Mouse (Mus musculus) bone marrow macrophage, adult 2 months (primary cell): ENCODE measurements around the gene Nbas. TPM values are rescaled to one million over a fixed set of nuclear protein-coding genes. Genes with fewer than 3 reads are reported as not detected.

ENCODE experiments used
- H3K27ac ChIP-seq: 2 replicates; pipeline ENCODE4 v1.5.1; 2012; ENCODE audit warnings: low read depth, low read length; ENCODE audit not compliant: insufficient read depth
- H3K4me1 ChIP-seq: 2 replicates; pipeline ENCODE4 v1.6.1; 2012; ENCODE audit warnings: low read length; ENCODE audit not compliant: control insufficient read depth, insufficient read depth
- H3K4me3 ChIP-seq: 2 replicates; pipeline ENCODE4 v1.5.1; 2012; ENCODE audit warnings: mild to moderate bottlenecking, low read length, moderate library complexity; ENCODE audit not compliant: insufficient read depth
- CTCF ChIP-seq: IDR thresholded peaks from 2 replicates; pipeline ENCODE4 v1.5.1; 2012; ENCODE audit warnings: low read depth, mild to moderate bottlenecking, low read length, moderate library complexity
- POLR2A ChIP-seq: IDR thresholded peaks from 2 replicates; pipeline ENCODE4 v1.6.1; 2012; ENCODE audit warnings: mild to moderate bottlenecking, low read depth, low read length, borderline replicate concordance
- polyA plus RNA-seq: library from polyadenylated mRNA; stranded (reverse); fragments of >200 nt; gene quantifications from 2 replicates; pipeline ENCODE4 v1.2.4, GENCODE M21; 2012; ENCODE audit not compliant: missing spikeins, insufficient read depth, insufficient read length

Nbas gene
- polyA plus RNA-seq, 1 experiment: 7.3 TPM

DNA sequence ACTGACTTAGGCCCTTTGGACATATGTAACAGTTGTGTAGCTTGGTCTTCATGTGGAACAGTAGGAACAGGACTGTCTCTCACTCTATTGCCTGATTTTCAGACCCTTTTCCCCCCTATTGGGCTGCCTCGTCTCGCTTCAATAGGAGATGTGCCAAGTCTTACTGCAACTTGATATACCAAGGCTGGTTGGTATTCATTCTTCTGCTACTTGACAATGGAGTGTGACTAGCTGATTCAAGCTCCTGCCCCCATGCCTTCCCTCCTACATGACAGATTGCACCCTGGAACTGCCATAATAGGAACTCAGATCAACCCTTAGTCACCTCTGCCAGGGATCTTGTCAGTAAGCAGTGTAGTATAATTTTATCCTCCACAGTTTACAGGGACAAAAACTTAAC lies 328.1 kb downstream of the Nbas start:
- H3K27ac ChIP-seq: no peak overlapping the region
- no peaks in the 10 kb centered on the region for H3K4me1 ChIP-seq
- TF ChIP-seq CTCF: no peak
- no peak for TF ChIP-seq POLR2A
- H3K4me3 ChIP-seq: no peak overlapping the region

DNA sequence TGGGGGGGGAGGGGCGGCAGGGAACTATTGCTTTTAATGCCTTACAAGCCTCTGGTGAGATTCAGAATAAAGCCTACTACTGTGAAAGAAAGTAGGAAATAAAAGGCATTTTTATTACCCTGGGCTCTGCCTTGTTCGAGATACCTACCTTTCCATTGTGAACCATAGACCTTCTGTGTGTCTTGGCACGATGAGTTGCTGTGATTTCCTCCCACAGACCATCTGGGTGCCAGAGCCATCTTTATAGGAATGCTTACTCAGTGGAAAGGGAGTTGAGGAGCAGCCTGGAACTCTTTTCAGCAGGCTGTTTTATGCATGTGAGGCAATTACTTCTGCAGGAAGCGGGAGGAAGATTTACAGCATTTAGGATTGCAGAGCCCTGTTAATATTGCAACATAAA lies 329.6 kb downstream of the Nbas start:
- TF ChIP-seq POLR2A (no peak), CTCF (no peak)
- H3K4me1 ChIP-seq: no peaks in the 10 kb centered on the region
- H3K27ac ChIP-seq: no peak overlapping the region
- no peak overlapping the region for H3K4me3 ChIP-seq

DNA sequence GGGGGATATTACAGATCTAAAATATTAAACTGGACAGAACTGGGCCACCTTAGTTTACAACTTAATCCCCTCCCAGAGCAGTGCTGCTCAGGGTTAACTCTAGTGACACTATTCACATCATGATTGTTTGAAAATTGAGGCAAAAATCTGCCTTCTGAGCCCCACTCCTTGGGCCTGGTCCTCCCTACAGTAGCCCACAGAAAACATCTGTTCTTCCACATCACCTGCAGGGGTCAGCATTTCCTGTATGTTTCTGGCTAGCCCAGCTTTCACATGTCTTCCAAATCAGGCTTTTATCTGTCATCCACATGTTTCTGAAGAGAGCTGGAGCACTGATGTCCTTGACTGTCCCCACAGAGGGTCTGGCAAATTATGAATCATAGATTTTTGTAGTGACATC lies 333.5 kb downstream of the Nbas start:
- no peak for TF ChIP-seq CTCF
- TF ChIP-seq POLR2A: no peak
- no peaks in the 10 kb centered on the region for H3K4me1 ChIP-seq
- H3K4me3 ChIP-seq: no peak overlapping the region
- no peak overlapping the region for H3K27ac ChIP-seq

DNA sequence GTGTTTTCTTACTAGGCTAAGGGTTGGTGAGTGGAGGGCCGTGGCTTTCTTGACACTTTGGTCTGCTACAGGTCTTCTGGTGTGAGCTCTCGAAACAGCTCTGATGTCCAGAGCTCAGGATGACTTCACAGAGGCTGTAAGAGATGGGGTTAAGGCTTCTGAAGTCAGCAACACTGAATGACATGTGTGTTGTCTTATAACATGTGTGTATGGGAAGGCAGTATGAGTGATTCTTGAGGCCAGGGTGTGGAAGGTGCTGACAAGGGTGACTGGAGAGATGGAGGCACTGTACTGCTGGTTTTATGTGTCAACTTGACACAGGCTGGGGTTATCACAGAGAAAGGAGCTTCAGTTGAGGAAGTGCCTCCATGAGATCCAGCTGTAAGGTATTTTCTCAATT lies 338.1 kb downstream of the Nbas start:
- no peak overlapping the region for H3K27ac ChIP-seq
- no peak for TF ChIP-seq CTCF
- TF ChIP-seq POLR2A: no peak
- H3K4me3 ChIP-seq: no peak overlapping the region
- no peaks in the 10 kb centered on the region for H3K4me1 ChIP-seq

DNA sequence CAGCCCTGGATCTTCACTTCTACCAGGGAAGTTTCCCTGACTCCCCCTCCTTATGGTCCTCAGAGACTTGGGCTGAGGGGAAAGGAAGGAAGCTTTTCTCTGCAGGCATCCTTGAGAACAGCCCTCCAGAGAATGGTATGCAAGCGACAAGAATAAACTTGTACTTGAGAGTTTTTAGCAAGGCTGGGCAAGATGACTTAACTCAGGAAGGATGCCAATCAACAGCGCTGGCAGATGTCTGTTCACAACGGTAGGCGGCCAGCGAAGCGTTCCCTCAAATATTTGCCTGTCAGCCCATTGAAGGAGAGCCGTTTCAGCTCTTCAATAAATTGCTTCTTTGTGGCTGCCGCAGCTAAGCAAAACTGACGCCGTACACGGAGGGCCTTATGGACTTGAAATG lies 340.1 kb downstream of the Nbas start:
- no peak overlapping the region for H3K27ac ChIP-seq
- no peaks in the 10 kb centered on the region for H3K4me1 ChIP-seq
- TF ChIP-seq POLR2A (no peak), CTCF (no peak)
- no peak overlapping the region for H3K4me3 ChIP-seq

DNA sequence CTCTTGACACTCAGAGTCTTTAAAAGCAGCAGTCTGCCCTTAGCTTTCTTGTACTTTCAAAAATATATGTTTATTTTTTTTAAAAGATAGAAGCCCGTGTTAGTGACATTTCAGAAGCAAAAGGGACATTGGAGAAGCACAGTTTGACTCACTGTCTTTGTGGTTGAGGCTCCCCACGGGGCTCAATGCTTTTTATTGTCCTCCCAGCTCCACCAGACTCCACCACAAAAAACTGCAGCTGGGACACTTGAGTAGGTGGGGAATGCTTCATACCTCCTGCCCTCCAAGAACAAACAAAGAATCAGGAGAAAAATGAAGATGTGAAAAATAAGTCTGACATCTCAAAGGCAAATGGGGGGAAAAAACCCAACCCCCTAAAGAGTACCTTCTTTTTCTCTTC lies 344.1 kb downstream of the Nbas start:
- Histone ChIP-seq H3K27ac (no peak overlapping the region), H3K4me1 (no peaks in the 10 kb centered on the region), H3K4me3 (no peak overlapping the region)
- TF ChIP-seq POLR2A: no peak
- no peak for TF ChIP-seq CTCF

DNA sequence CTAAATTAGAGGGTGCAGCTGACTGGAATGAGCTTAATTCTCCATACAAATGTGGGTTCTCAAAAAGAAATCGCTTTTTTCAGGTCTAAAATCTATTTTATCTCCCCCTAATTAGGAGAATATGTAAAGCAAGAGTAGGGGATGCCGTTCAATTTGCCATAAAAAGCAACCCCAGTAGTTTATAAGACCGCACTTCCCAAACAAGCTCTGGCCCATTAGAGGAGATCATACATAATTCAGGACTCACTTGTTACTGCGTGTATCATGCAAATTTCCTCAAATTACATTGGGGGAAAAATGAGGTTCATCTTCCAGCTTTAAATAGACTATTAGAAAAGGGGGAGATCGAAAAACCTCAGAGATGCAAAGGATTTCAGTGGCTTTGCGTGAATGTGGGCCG lies 346.7 kb downstream of the Nbas start:
- TF ChIP-seq POLR2A (no peak), CTCF (no peak)
- Histone ChIP-seq H3K4me3 (no peak overlapping the region), H3K4me1 (no peaks in the 10 kb centered on the region), H3K27ac (no peak overlapping the region)

DNA sequence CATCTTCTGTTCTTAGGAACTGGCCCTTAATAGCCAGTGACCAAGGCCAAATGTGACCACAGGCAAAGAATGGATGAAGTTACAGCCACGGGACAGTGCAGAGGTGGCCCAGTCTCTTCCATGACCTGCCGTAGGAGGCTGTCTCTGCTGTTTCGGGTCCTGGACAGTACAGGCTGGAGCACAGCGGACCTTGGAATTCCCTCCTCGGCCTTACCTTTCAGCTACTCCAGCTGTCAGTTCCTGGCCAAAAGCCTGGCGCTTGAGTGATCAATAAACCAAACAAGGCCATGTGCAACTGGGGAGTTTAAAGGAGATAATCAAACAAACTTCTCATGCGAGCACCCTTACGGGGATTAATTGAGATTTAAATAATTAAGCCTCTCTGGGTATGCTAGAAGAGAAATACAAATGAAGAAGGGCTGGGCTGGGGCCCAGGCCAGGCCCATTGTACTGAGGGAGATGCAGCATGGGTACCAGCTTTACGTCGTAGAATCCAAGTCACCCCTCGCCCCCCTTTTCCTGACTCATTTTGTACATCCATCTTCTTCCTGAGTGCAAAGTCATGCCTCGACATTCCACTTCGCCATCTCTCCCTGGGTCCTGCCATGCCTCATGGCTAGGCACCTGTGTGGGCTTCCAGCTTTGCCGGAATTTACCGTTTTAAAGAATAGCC lies 353.4 kb downstream of the Nbas start:
- TF ChIP-seq CTCF: no peak
- TF ChIP-seq POLR2A: no peak
- no peak overlapping the region for H3K27ac ChIP-seq
- no peak overlapping the region for H3K4me3 ChIP-seq
- H3K4me1 ChIP-seq: no peaks in the 10 kb centered on the region

DNA sequence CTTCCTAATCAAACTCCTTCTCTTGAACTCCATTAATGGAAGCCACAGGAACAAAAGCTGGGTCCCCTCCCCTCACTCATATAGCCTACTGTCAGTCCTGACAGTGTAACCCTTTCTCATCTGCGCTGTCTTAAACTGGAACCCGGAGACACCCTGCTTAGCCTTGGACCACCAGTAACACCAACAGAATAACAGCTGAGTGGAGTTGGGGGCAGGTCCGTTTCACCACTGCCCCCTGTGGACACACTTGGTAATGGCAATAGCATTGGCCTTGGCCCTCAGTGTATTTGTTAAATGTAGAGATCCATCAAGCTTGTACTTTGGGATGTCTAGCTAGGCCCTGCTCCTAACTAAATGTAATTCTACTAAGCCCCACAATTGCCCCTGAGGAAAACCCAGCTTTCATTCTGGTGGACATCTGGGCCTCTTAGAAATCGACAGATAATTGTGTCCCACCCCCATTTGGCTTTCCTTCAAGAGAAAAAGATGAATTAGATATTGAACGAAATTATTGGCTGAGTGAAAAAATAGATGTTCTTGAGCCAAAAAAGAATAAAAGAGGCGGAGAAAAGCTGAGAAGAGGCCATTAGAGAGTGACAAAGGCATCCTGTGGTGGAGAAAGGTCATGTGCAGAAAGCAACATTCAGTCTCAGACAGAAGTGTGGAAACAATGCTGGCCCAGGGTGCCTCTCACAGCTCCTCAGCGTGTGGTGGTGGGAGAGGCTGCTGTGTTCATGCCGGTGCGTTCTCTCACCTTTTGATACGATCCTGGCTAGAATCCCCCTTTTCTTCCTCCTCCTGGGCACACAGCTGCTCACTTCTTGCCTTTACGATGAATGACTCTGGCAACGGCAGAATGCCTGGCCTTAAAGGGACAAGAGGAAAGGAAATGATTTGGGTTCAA lies 358.1 kb downstream of the Nbas start:
- TF ChIP-seq POLR2A (no peak), CTCF (peak; percentile 67; the same call in 1 of the 2 replicates)

More for the DNA sequence above, 358.1 kb downstream of the Nbas start:
- Histone ChIP-seq H3K27ac (no peak overlapping the region), H3K4me3 (no peak overlapping the region), H3K4me1 (no peaks in the 10 kb centered on the region)

Other genes with a start within 250 kb of the Nbas start
- gene Ddx1, start 19.9 kb upstream of the Nbas start, polyA plus RNA-seq: 33.9 and 39.6 TPM in 2 replicates